Mouse (Mus musculus) adrenal gland, postnatal 36 days (tissue): ENCODE data around the gene Kctd17. TPM values are rescaled to one million over a fixed set of nuclear protein-coding genes. Genes with fewer than 3 reads are reported as not detected.

Experiments used
- DNase-seq, 2 experiments: peaks; one replicate each; pipeline ENCODE4 v3.0.0; 2021; ENCODE audit warnings: mixed read lengths in 1 of 2
- long read RNA-seq, 2 experiments: library from polyadenylated mRNA; stranded (forward); transcript quantifications; one replicate each; pipeline ENCODE4 v2.0.0; 2021; ENCODE audit warnings: borderline sequencing depth in 2 of 2
- total RNA-seq, 2 experiments: library from RNA; stranded (reverse); gene quantifications; 2 replicates each; pipeline ENCODE4 v1.2.3; 2021

Gene Kctd17
- total RNA-seq, result 10 to 100 TPM; 78.2 to 96.3 TPM
- long read RNA-seq, experiment 1, transcript Kctd17-202 (6 exons, 986 nt), result major isoform, 5 of 22 reads
- long read RNA-seq, experiment 1, partial matches to known transcripts, result 3 of 22 reads
- long read RNA-seq, experiment 1, other reads (novel, unspliced or antisense), result 11 of 22 reads
- long read RNA-seq, experiment 2, partial matches to known transcripts, result 3 of 15 reads
- long read RNA-seq, experiment 2, other reads (novel, unspliced or antisense), result 8 of 15 reads

DNA sequence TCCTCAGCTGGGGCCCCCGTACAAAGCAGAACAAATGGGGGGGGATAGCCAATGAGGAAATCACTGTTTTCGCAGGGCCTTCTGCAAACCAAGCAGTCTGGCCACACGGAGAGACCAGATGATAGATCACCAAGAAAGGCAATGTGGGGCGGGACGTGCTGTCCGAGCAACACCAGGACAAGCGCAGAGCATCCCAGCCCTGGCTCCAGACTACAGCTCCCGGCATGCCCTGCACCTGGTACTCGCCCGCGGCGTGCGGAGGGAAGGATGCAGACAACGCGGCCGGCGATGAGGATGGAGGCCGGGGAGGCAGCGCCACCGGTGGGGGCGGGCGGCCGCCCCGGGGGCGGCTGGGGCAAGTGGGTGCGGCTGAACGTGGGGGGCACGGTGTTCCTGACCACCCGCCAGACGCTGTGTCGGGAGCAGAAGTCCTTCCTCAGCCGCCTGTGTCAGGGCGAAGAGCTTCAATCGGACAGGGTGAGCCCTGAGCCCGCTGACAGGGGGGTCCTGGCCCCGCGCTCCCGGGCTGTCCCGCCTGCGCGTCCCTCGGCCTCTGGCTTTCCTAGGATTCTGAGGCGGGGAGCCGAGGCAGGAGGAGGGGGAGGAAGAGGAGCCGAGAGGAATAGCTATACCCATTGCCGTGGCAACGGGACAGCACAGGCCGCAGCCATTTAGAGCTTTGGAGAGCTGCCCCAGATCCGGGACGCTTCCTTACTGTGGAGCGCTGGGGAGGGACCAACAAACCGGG is at the start of gene Kctd17:
Gene Kctd17 (plus strand): TSS at position 174 of the 748 bp plus-strand sequence.
- peak; percentile 89 to 91 for DNase-seq

DNA sequence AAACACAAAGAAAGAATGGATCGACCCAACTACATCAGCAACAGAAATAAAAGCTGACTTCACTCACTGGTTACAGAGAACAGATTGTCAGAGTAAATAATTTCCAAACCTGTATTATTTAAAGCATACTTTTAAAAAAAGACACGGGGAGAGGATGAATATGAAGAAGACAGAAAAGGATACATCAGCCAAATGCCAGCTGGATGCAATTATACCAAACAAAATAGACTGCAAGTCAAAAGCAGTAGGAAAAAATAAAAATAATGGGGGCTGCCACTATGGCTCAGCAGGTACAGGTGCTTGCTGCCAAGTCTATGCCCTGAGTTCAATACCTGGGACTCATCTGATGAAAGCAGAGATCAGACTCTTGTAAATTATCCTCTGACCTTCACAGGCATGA is 48.2 kb upstream of the Kctd17 start:
- no peak for DNase-seq

DNA sequence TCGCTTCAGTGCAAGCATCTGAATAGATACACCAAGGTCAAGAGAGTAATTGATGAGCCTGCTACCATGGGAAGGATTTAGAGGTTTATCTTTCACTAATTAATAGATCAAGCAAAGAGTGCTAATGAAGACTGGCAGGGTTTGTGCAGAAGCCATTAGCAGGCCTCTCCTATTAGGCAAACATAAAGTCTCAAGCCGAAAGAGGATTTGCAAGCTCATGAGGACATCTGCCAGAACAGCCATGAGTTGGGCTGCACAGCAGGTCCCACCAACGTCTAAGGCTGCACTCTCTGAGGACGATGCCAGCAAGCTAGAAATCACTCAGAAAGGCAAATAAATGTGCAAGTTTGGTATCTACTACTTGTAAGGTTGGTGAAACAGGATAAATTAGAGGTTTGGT is 47.6 kb upstream of the Kctd17 start:
- no peak for DNase-seq

DNA sequence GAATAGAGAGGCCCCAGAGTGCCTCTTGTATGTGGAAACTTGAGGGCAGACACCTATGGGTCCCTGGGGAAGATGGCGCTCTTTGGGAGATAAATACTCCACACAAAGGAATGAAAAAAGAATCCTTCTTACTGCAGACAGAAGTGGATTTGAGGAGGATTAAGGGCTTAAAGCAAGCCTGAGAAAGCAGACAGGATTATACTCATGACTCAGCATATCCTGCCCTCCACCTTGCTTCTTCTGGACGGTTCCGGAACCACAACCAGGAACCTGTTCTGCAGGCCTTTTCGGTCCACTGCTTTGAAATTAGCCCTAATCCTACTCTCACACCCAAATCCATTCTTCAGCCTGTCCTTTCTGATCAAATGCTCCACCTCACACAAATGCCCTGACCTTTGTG is 46.2 kb upstream of the Kctd17 start:
- DNase-seq, result no peak

DNA sequence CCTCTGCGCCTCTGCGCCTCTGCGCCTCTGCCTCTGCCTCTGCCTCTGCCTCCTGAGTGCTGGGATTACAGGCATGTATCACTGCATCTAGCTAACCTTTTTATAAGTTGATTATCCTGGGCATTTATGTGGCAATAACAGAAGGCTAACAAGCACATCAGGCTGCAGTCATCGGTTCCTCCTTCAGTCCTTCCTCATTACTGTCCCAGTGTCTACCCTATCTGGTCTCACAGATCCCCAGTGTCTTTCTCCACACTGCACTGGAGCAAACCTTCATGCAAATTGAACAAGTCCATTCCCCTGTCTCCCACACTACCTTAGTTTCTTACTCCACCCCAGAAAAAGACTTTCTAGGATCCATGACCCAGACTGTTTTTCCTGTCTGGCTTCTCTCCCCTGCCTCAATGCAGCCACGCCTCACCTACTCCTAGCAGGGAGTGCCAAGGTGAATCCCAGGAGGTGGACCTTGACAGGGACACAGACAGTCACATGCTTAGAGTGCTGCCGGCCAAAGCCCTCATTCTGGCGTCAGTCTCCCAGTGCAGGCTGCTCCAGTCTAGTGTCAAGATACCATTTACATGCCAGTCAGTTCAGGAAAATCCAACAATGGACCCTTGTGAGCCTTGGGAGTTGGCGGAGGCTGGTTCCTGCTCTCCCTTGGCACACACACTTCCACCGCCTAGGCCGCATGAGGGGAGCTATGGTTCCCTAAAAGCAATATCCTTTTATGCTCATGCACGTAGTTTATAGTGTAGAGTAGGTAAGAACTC is 44.7 kb upstream of the Kctd17 start:
- DNase-seq, result no peak

DNA sequence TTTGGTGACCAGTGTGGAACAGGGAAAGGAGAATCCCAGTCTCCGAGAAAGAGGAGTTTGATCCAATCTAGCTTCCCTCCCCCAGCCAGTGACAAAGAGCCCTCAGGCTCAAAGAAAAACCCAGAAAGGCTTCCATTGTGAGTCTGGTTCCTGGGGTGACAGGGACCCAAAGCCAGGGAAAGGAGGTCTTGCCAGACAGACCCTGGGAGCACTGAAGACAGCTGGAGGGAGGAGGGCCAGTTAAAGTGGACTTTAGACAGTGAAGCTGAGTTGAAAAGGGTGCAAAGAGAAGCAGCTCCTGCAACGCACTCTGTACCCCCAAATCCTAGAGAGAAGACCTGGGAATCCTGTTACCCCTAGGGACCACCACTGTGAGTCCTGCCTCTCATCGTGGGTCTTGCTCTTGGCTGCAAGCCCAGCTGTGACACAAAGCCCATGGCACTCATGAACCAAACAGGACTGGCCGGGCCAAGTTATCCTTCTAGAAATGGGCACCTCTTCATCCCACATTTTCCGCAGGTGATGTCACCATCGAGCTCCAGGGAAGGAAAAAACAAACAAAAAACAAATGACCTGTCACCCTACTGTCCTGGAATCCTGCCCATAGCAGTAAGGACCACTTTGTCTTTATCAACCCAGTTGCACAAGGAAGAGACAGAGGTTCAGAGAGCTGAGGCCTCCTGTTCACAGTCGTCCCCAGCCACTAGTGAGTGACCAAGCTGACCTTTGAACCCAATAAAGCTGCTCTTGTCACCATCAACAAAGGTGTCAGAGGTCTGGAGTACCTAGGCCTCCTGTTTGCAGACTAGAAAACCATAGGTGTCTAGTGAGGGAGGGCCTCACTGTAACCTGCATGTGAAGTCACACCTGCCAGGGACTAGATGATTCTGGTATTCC is 43.9 kb upstream of the Kctd17 start:
- no peak for DNase-seq

DNA sequence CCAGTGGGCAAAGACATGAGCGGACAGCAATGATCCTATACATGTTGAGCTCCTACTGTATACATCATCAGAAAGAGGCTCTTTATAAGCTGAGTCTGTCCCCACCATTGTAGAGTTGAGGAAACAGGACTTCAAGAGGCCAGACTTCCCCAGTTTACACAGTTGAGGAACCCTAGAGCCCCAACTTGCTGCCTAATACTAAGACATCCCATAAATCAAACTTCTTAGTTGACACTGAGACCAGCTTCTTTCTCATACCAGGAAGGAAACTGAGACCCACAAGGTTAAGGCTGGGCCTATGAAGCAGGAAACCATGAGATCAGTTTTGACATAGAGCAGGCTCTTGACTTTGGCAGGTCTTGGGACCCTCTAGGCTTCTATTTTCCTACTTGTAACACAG is 42.8 kb upstream of the Kctd17 start:
- DNase-seq, result no peak

DNA sequence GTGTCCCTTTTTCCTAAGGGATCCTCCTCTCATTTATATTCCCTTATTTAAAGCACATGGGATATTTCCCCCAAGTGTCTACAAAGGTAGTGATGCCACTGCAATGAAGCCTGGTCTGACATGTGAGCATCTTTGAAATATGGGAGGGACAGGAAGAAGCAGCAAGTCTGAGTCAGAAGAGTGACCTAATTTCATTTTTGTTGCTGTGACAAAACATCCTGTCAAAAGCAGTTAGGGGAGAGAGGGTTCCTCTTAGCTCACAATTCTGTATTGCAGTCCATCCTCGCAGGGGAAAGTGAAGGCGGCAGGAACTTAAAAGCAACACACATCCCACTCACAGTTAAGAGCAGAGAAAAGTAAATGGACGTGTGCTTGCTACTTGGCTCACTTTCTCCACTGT is 37.5 kb upstream of the Kctd17 start:
- no peak for DNase-seq

DNA sequence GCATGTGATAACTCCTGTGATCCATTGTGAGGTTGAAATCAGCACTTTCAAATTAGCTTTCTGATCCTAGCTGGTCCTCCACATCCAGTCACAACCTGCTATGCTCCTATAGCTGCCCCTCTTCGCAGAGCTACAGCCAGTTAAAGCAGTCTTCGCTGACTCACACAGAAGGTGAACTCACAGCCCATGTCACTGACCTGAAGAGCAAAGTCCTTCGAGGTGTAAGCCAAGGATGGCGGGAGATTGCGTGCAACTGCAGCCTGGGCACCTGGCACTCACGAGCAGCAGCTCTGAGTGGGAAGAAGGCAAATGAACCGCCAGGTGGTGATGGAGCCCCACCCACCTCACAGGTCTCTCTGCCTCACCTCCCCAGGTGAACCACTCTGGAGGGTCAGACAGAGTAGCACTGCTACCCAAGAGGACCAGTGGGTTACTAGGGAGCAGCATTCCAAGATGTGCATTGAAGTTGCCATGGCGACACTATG is 32.8 kb upstream of the Kctd17 start, which contains the start of gene Tex33:
Gene Tex33 (minus strand): TSS at position 435 of the 485 bp plus-strand sequence.
- no peak for DNase-seq

DNA sequence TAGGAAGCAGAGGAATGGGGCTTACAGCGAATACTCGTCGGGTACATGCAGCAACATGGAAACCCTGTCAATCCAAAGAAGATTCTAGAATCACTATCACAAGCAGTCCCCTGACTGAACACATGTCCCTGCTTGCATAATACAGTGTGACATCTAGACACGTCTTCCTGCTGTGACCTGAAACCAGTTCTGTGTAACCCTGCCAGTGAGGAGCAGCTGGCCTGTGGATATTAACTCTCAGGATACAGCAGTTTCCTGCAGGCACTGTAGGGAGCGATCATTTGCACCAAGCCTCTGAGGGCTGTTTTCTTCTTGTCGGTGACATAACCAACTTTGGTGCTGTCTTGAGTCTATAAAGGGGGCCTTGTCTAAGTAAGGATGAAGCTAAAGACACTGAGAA is 27.0 kb upstream of the Kctd17 start:
- no peak for DNase-seq

DNA sequence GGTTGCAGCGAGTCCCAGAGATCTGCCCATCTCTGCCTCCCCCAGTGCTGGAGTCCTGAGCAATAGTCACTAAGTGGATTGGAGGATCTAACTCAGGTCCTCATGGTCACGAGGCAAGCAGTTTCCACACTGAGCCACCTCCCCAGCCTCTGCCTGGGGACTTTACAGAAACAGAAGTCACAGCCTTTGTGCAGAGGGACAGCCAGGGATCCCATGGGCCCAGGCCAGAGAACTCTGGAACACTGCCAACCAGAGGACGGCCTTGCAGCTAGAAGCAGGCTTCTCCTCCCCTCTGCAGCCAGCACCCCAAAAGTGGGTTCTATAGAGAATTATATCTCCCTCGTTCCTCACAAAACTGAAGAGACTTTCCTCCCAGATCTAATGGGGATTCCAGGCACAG is 26.4 kb upstream of the Kctd17 start:
- DNase-seq, result peak; percentile 91

DNA sequence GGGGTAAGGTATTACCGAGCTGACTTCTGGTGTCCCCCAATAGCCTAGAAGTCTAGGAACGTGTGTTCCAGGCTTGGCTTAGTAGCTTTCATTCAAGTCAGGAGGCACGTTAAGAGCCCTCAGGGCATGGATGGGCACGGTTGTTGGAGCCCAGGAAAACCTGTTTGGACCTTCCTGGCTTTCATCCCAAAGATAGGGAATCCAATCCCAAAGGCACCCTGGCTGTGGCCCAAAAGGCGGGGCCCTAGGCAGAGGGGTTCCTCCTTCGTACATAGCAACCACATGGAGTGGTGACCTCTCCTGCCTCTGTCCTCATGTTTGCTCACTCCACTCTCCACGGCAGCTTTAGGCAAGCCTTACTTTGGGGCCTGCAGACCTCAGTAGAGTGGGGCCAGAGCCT is 25.9 kb upstream of the Kctd17 start:
- peak; percentile 79 to 89 for DNase-seq

DNA sequence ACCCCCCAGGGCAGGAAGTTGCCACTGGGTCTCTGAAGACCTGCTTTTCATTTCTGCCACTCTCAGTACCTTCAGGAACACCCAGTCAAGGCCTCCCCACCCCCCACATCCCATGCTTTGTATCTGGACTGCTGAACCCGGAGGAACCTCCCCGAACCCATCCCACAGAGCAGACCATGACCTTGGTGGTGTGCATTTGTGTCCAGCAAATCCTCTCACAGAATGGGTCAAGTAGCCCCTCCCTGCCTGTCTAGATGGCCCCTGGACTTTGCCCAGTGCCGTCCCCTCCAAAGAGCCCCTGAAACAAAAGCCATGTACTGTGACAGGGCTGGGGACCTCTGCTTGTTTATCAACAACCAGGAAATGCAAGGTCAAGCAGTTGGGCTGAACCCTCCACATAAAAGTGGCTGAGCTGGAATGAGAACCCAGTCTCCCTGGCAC is 25.0 kb upstream of the Kctd17 start:
- DNase-seq, result peak; percentile 86 to 91

DNA sequence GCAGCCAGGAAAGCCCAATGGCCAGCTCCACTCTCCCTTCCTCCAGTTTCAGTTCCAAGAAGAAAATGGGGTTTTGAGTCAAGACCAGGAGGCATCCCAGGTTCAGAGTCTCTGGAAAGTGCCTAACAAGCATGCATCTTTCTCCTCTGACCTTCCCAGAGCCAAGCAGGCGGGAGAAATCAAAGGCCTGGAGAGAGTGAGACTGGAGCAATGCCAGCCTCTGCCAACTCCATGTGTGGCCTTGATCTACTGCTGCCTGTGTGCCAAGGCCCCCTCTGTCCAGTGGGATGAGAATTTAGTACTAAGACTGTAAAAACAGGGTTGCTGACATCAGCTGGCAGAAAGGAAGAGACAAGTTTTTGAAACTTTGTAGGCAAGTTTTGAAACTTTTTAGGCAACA is 24.5 kb upstream of the Kctd17 start:
- peak; percentile 90 to 92 for DNase-seq

DNA sequence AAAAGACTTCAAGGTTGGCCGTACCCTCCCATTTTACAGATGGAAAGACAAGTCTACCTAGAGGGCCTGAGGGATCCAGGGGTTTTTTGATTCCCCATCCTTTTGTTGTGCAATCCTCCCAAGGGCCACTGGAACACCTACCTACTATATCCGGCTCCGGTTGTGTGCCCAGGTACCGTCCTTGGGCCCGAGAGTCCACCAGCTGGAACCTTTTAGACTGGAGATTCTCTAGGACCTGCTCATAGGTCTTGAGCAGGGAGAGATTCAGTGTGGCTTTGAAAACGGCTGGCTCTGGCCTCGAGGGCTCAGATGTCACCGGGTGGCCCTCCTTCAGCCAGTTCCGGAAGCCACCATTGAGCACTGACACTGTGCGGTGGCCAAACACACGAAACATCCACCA is 23.3 kb upstream of the Kctd17 start:
- no peak for DNase-seq

DNA sequence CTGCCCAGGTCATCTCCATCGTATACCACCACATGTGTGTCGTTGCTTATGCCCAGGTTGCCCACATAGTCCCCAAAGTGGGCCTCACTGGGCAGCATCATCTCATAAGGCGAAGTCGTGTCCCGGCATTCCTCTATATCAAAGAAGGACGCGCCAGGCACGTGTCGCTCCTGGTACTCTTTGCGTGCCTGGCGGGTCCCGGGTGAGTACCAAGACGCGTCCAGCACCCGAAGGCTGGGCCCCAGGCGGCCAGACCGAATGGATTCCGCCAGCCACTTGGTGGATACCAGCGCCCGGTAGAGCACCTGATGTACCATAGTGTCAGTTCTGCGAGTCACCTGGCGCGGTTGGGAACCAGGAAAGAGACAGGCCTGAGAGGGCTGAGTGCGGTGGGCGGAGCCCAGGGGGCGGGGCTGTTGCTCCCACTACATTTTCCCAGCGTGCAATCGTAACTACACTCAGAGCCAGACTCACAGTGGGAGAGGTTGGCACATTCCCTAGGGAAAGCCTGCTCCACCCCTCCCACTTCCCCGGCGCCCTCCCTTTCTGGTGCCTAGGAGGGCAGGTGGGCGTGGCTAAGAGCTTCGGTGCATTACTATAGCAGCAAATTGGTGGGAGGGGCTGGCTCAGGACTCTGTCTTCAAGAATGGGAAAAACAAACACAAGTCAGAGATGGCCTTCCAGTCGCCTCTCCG is 22.7 kb upstream of the Kctd17 start, which contains the start of gene Tst:
Gene Tst (minus strand): TSS at position 391 of the 695 bp plus-strand sequence.
- DNase-seq, result peak; percentile 97 to 98

DNA sequence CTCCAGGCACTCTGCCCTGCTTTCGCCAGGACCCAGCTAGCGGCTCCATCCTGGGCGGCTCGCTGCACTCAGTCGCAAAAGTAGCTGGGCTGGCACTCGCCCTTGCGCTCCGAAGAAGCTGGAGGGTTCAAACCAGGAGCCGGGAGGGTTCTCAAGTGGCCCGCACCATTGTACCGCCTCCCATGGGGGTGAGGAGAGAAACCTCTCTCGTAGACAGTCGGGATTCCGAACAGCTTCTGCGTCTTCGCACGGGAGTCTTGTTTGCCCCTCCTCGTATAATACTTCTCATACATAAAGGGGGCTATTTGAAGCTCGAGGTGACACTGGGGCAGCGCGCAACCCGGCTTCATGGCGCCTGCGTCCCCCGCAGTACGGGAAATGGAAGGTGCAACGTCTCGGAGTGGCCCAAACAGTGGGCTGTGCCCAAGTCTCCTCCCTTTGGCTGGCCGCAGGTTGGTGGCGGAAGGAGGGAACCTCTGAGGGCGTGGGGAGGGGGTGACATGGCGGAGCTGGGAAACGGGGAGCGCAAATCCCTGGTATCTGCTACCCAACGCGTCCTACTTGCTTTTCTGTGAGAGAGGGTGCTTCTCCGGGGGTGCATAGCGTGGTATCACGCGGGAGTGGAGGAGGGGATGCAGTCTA is 21.9 kb upstream of the Kctd17 start, which contains the start of gene Mpst:
Gene Mpst (plus strand): TSS at position 124 of the 642 bp plus-strand sequence.
- peak; percentile 92 to 93 for DNase-seq

DNA sequence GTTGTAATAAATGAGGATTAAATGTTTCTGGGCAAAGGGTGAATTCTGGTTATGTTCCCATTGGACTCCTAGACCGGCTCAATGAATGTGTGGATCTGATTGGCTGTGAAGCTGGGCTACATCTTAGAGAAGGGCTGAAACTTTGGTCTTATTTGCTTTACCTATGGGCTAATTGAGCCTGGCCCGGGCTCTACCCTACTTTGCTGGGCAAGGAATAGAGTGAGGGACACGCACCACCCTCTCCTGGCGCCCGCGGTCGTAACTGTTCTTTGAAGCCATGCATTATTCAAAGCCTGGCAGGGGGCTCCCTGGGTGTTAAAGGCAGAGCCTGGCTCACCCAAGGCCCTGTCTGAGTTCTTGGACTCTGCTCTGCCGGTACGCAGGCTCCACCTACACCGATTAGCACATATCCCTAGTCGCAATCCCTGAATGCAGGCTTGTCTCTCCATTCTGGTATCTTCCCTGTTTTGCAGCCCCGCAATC is 18.8 kb upstream of the Kctd17 start:
- DNase-seq, result no peak

DNA sequence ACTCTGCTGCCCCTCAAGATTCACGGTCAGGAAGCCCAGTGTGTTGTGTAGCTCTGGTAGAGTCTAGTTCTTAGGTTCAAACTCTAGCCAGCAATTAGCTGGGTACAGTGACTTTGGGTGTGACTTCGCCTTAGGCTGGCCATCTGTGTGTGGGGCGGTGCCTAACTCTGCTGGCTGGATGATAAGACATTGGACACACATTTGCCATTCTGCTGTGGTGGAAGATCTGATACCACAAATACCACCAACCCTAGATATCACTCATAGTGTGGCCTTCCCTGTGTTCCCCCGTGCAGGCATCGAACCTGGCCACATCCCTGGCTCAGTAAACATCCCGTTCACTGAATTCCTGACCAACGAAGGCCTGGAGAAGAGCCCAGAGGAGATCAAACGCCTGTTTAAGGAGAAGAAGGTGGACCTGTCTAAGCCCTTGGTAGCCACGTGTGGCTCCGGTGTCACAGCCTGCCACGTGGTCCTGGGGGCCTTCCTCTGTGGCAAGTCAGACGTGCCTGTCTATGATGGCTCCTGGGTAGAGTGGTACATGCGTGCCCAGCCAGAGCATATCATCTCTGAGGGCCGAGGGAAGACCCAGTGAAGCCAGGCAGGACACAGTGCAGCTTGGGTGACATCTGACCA is 15.2 kb upstream of the Kctd17 start:
- DNase-seq, result no peak

DNA sequence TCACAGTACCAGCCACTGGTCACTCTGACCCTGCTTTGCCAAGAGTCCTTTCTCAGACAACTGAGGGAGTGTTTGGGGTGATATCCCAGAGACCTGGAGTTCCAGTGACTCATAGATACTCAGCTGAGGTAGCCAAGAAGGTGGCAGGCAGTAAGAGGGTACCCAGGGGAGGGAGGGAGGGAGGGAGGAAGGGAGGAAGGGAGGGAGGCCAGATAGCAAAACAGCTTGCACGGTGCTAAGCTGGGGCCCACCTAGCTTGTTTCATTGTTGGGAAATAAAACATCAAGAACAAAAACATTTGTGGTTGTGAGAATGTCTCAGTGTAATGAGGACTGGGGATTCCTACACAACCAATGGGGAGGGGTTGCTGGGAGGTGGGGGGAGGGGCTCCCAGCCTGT is 14.6 kb upstream of the Kctd17 start:
- DNase-seq, result no peak
